Mouse (Mus musculus): ENCODE data around the gene Heatr9. TPM values are rescaled to one million over a fixed set of nuclear protein-coding genes. Genes with fewer than 3 reads are reported as not detected.

Gene Heatr9
- polyA plus RNA-seq (2012; rRNA removed), result not detected in 2 replicates

DNA sequence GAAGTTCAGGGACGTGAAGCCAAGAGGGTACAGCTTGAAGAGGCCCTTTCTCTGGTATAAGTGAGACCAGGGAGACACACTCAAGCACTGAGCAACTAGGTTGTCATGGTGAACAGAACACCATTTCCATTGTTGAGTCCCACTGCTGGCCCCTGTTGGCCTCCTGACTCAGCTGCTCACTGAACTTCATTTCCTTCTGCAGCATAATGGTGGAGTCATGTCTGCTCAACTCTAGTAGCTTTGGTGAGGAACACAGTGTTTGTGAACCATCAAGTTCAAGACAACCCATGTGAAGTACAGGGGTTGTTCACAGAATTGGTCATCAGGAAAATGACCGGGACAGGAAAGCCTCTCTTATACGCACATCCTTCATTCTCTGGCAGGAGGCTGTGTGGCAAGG is at the start of gene Heatr9:
Heatr9 (minus strand) TSS at position 101 of the 400 bp plus-strand sequence.
- Histone ChIP-seq H3K27ac (ENCODE audit: insufficient read depth, low read length) (no peak within 1 kb of the TSS), H3K4me1 (ENCODE audit: control insufficient read depth, insufficient read depth, low read length) (no peaks in the 10 kb centered on the region), H3K4me3 (ENCODE audit: insufficient read depth, low read length) (no peak within 1 kb of the TSS)
- no peak for TF ChIP-seq POLR2A (IDR thresholded peaks at IDR 0.05; ENCODE audit: extremely low read depth, insufficient read depth, low read length)
- no peak for TF ChIP-seq CTCF (IDR thresholded peaks at IDR 0.05; ENCODE audit: extremely low read depth, insufficient read depth, low read length)

GRCm38 (mm10) chr11:83570189-83570588 is 48.2 kb upstream of the Heatr9 start:
- H3K4me1 ChIP-seq (ENCODE audit: control insufficient read depth, insufficient read depth, low read length), result no peaks in the 10 kb centered on the region
- H3K4me3 ChIP-seq (ENCODE audit: insufficient read depth, low read length), result no peak overlapping the region
- TF ChIP-seq CTCF (IDR thresholded peaks at IDR 0.05; ENCODE audit: extremely low read depth, insufficient read depth, low read length) (no peak), POLR2A (IDR thresholded peaks at IDR 0.05; ENCODE audit: extremely low read depth, insufficient read depth, low read length) (no peak)
- H3K27ac ChIP-seq (ENCODE audit: insufficient read depth, low read length), result no peak overlapping the region

GRCm38 (mm10) chr11:83569249-83569648 is 47.3 kb upstream of the Heatr9 start:
- Histone ChIP-seq H3K4me1 (ENCODE audit: control insufficient read depth, insufficient read depth, low read length) (no peaks in the 10 kb centered on the region), H3K27ac (ENCODE audit: insufficient read depth, low read length) (no peak overlapping the region), H3K4me3 (ENCODE audit: insufficient read depth, low read length) (no peak overlapping the region)
- TF ChIP-seq POLR2A (IDR thresholded peaks at IDR 0.05; ENCODE audit: extremely low read depth, insufficient read depth, low read length) (no peak), CTCF (IDR thresholded peaks at IDR 0.05; ENCODE audit: extremely low read depth, insufficient read depth, low read length) (no peak)

DNA sequence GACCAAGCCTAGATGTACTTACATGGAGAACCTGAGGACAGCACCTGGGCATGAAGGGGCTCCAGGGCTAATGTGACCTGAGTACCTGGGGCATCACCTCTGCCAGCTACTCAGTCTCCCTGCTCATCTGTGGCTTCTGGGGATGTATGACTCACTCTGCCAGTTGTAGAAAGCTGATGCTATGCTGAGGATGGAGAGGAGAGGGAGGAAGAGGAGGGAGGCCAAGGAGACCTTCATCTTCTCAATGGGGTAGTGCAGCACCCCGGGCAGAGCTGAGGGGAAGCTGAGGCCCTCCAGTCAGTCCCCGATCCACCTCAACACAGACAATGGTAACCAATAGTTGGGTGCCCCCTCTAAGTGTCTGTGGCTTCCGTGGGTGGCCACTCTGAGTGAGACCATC is 46.8 kb upstream of the Heatr9 start:
- Histone ChIP-seq H3K4me3 (ENCODE audit: insufficient read depth, low read length) (no peak overlapping the region), H3K27ac (ENCODE audit: insufficient read depth, low read length) (no peak overlapping the region), H3K4me1 (ENCODE audit: control insufficient read depth, insufficient read depth, low read length) (no peaks in the 10 kb centered on the region)
- TF ChIP-seq CTCF (IDR thresholded peaks at IDR 0.05; ENCODE audit: extremely low read depth, insufficient read depth, low read length) (no peak), POLR2A (IDR thresholded peaks at IDR 0.05; ENCODE audit: extremely low read depth, insufficient read depth, low read length) (no peak)

DNA sequence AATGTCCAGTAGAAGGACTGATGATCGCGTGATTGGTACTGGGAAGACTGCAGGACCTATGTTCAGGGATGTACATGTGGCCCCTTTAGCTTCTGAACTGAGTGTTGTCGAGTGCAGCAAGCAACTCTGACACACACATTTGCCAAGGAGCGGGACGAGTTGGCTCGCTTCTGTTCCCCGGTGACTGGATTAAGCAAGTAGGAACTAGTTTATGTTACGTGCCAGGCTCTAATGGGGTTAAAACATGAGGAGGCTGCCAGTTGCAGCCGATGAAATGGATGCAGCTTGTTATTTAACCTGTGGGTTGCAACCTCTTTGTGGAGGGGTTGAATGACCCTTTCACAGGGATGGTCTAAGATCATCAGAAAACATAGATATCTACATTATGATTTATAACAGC is 46.1 kb upstream of the Heatr9 start:
- no peaks in the 10 kb centered on the region for H3K4me1 ChIP-seq (ENCODE audit: control insufficient read depth, insufficient read depth, low read length)
- no peak for TF ChIP-seq POLR2A (IDR thresholded peaks at IDR 0.05; ENCODE audit: extremely low read depth, insufficient read depth, low read length)
- TF ChIP-seq CTCF (IDR thresholded peaks at IDR 0.05; ENCODE audit: extremely low read depth, insufficient read depth, low read length), result no peak

GRCm38 (mm10) chr11:83567311-83567710 is 45.3 kb upstream of the Heatr9 start:
- TF ChIP-seq POLR2A (IDR thresholded peaks at IDR 0.05; ENCODE audit: extremely low read depth, insufficient read depth, low read length), result no peak
- TF ChIP-seq CTCF (IDR thresholded peaks at IDR 0.05; ENCODE audit: extremely low read depth, insufficient read depth, low read length), result no peak
- H3K4me1 ChIP-seq (ENCODE audit: control insufficient read depth, insufficient read depth, low read length), result no peaks in the 10 kb centered on the region
- no peak overlapping the region for H3K27ac ChIP-seq (ENCODE audit: insufficient read depth, low read length)
- no peak overlapping the region for H3K4me3 ChIP-seq (ENCODE audit: insufficient read depth, low read length)

More for the DNA sequence above, 46.1 kb upstream of the Heatr9 start:
- Histone ChIP-seq H3K27ac (ENCODE audit: insufficient read depth, low read length) (no peak overlapping the region), H3K4me3 (ENCODE audit: insufficient read depth, low read length) (no peak overlapping the region)

DNA sequence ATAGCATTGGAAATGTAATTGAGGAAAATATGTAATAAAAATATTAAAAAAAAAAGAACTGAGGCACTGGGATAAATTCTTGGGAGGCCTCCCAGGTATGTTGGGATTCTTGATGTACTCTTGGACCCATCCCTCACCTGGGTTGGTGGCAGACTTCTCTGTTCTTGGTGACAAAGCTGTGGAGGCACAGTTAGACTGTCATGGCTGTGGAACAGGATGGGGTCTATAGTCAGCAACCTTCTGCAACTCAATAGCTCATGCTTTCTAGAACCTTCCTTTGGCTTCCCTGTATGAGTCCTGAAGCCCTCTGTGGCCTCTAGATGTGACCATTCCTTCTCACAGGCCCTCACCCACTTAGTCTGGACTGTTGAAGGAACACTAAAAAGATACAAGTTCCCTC is 44.6 kb upstream of the Heatr9 start:
- Histone ChIP-seq H3K4me1 (ENCODE audit: control insufficient read depth, insufficient read depth, low read length) (no peaks in the 10 kb centered on the region), H3K4me3 (ENCODE audit: insufficient read depth, low read length) (no peak overlapping the region), H3K27ac (ENCODE audit: insufficient read depth, low read length) (no peak overlapping the region)
- TF ChIP-seq CTCF (IDR thresholded peaks at IDR 0.05; ENCODE audit: extremely low read depth, insufficient read depth, low read length), result no peak
- no peak for TF ChIP-seq POLR2A (IDR thresholded peaks at IDR 0.05; ENCODE audit: extremely low read depth, insufficient read depth, low read length)

GRCm38 (mm10) chr11:83563754-83564153 is 41.8 kb upstream of the Heatr9 start:
- Histone ChIP-seq H3K4me3 (ENCODE audit: insufficient read depth, low read length) (no peak overlapping the region), H3K4me1 (ENCODE audit: control insufficient read depth, insufficient read depth, low read length) (no peaks in the 10 kb centered on the region), H3K27ac (ENCODE audit: insufficient read depth, low read length) (no peak overlapping the region)
- no peak for TF ChIP-seq CTCF (IDR thresholded peaks at IDR 0.05; ENCODE audit: extremely low read depth, insufficient read depth, low read length)
- no peak for TF ChIP-seq POLR2A (IDR thresholded peaks at IDR 0.05; ENCODE audit: extremely low read depth, insufficient read depth, low read length)

GRCm38 (mm10) chr11:83562311-83562887 is 40.4 kb upstream of the Heatr9 start:
- TF ChIP-seq POLR2A (IDR thresholded peaks at IDR 0.05; ENCODE audit: extremely low read depth, insufficient read depth, low read length) (no peak), CTCF (IDR thresholded peaks at IDR 0.05; ENCODE audit: extremely low read depth, insufficient read depth, low read length) (no peak)
- no peak overlapping the region for H3K4me3 ChIP-seq (ENCODE audit: insufficient read depth, low read length)
- no peaks in the 10 kb centered on the region for H3K4me1 ChIP-seq (ENCODE audit: control insufficient read depth, insufficient read depth, low read length)
- no peak overlapping the region for H3K27ac ChIP-seq (ENCODE audit: insufficient read depth, low read length)

DNA sequence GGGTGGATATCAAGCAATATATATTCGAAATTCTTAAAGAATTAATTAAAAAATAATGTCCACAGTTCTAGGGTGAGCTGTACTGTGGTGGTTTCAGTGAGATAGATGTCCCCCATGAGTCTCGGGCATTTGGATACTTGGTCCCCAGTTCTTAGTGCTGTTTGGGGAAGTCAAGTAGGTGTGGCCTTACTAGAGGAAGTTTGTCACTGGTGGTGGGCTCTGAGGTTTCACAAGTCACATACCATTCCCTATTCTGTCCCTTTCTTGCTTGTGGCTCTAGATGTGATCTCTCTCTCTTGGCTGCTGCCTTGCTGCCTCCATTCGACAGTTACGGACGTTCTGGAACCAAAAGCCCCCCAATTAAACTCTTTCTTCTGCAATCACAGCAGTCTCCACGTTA is 38.4 kb upstream of the Heatr9 start:
- Histone ChIP-seq H3K27ac (ENCODE audit: insufficient read depth, low read length) (no peak overlapping the region), H3K4me3 (ENCODE audit: insufficient read depth, low read length) (no peak overlapping the region), H3K4me1 (ENCODE audit: control insufficient read depth, insufficient read depth, low read length) (no peaks in the 10 kb centered on the region)
- TF ChIP-seq CTCF (IDR thresholded peaks at IDR 0.05; ENCODE audit: extremely low read depth, insufficient read depth, low read length) (no peak), POLR2A (IDR thresholded peaks at IDR 0.05; ENCODE audit: extremely low read depth, insufficient read depth, low read length) (no peak)

All from cortical plate, adult 2 months (tissue).